Mouse (Mus musculus) embryonic fibroblast, embryonic 13.5 days (primary cell): ENCODE measurements at regions not wholly inside any gene's neighbourhood (a gene's known extent, or its start where the extent isn't known, plus 50 kb on each side); places are given as distances from the start of the nearest gene placed in this dataset.

Source experiments
- H3K27ac ChIP-seq: 2 replicates; pipeline ENCODE4 v1.5.1; 2012; ENCODE audit warnings: low read length, control low read depth, inconsistent platforms; ENCODE audit not compliant: insufficient read depth
- H3K4me1 ChIP-seq: 2 replicates; pipeline ENCODE4 v1.6.1; 2011; ENCODE audit warnings: low read length; ENCODE audit not compliant: control insufficient read depth, insufficient read depth
- H3K4me3 ChIP-seq: 2 replicates; pipeline ENCODE4 v1.5.1; 2011; ENCODE audit warnings: mild to moderate bottlenecking, control low read depth, low read length; ENCODE audit not compliant: insufficient read depth
- CTCF ChIP-seq: IDR thresholded peaks from 2 replicates; pipeline ENCODE4 v1.5.1; 2011; ENCODE audit warnings: mild to moderate bottlenecking, control low read depth, low read length, moderate library complexity, borderline replicate concordance; ENCODE audit not compliant: insufficient read depth
- POLR2A ChIP-seq: IDR thresholded peaks from 2 replicates; pipeline ENCODE4 v1.6.1; 2011; ENCODE audit warnings: low read depth, mild to moderate bottlenecking, control low read depth, low read length, moderate library complexity

GRCm38 (mm10) chr8:56735021-56735420, 184.1 kb downstream of the Fbxo8 start:
- no peak for TF ChIP-seq POLR2A

GRCm38 (mm10) chr8:56767034-56767433, 216.1 kb downstream of the Fbxo8 start:
- no peak overlapping the region for H3K27ac ChIP-seq
- no peak overlapping the region for H3K4me3 ChIP-seq
- no peak for TF ChIP-seq CTCF
- TF ChIP-seq POLR2A, result no peak
- H3K4me1 ChIP-seq, result no peaks in the 10 kb centered on the region

More at GRCm38 (mm10) chr8:56735021-56735420, 184.1 kb downstream of the Fbxo8 start:
- Histone ChIP-seq H3K27ac (no peak overlapping the region), H3K4me3 (no peak overlapping the region), H3K4me1 (no peaks in the 10 kb centered on the region)

GRCm38 (mm10) chr8:56784441-56784840, 233.6 kb downstream of the Fbxo8 start:
- no peak overlapping the region for H3K27ac ChIP-seq
- H3K4me1 ChIP-seq, result no peaks in the 10 kb centered on the region
- TF ChIP-seq CTCF (no peak), POLR2A (no peak)
- H3K4me3 ChIP-seq, result no peak overlapping the region

- no peak overlapping the region for H3K27ac ChIP-seq
- H3K4me1 ChIP-seq, result no peaks in the 10 kb centered on the region
- H3K4me3 ChIP-seq, result no peak overlapping the region
- no peak for TF ChIP-seq POLR2A
- no peak for TF ChIP-seq CTCF
Measured at GRCm38 (mm10) chr8:56789549-56790270, 238.8 kb downstream of the Fbxo8 start.

GRCm38 (mm10) chr8:56832651-56833050, 281.8 kb downstream of the Fbxo8 start:
- Histone ChIP-seq H3K27ac (no peak overlapping the region), H3K4me1 (no peaks in the 10 kb centered on the region), H3K4me3 (no peak overlapping the region)
- TF ChIP-seq CTCF (no peak), POLR2A (no peak)

- H3K4me3 ChIP-seq, result no peak overlapping the region
- no peak overlapping the region for H3K27ac ChIP-seq
- no peaks in the 10 kb centered on the region for H3K4me1 ChIP-seq
- TF ChIP-seq POLR2A, result no peak
- no peak for TF ChIP-seq CTCF
Measured at GRCm38 (mm10) chr8:56833129-56833528, 282.2 kb downstream of the Fbxo8 start.

GRCm38 (mm10) chr8:56883449-56883848, 332.6 kb downstream of the Fbxo8 start:
- H3K4me1 ChIP-seq, result no peaks in the 10 kb centered on the region
- no peak overlapping the region for H3K4me3 ChIP-seq
- H3K27ac ChIP-seq, result no peak overlapping the region
- TF ChIP-seq POLR2A (no peak), CTCF (no peak)

GRCm38 (mm10) chr8:56884195-56884594, 333.3 kb downstream of the Fbxo8 start:
- no peak for TF ChIP-seq POLR2A
- TF ChIP-seq CTCF, result no peak

GRCm38 (mm10) chr8:56893638-56894037, 342.7 kb downstream of the Fbxo8 start:
- H3K27ac ChIP-seq, result no peak overlapping the region
- no peaks in the 10 kb centered on the region for H3K4me1 ChIP-seq
- H3K4me3 ChIP-seq, result no peak overlapping the region
- no peak for TF ChIP-seq CTCF
- no peak for TF ChIP-seq POLR2A

More at GRCm38 (mm10) chr8:56884195-56884594, 333.3 kb downstream of the Fbxo8 start:
- Histone ChIP-seq H3K27ac (no peak overlapping the region), H3K4me3 (no peak overlapping the region), H3K4me1 (no peaks in the 10 kb centered on the region)

GRCm38 (mm10) chr8:56915362-56915761, 364.5 kb downstream of the Fbxo8 start:
- TF ChIP-seq POLR2A (no peak), CTCF (no peak)
- Histone ChIP-seq H3K4me3 (no peak overlapping the region), H3K27ac (no peak overlapping the region), H3K4me1 (no peaks in the 10 kb centered on the region)
